Mouse (Mus musculus) lung, postnatal 36 days (tissue): ENCODE data around the gene A2ml1.
A peak's percentile ranks its signal among the peaks of the same experiment; 100 is the strongest.

Experiments used
- DNase-seq: peaks from one replicate; pipeline ENCODE4 v3.0.0; 2022; ENCODE audit warnings: mixed read lengths

The A2ml1 gene

GRCm38 (mm10) chr6:128549463-128550452 is 31.6 kb downstream of the A2ml1 start:
- DNase-seq = no peak

- DNase-seq = no peak
Observed at GRCm38 (mm10) chr6:128548532-128548931, 32.9 kb downstream of the A2ml1 start.

GRCm38 (mm10) chr6:128545402-128545801 is 36.0 kb downstream of the A2ml1 start:
- DNase-seq = no peak

GRCm38 (mm10) chr6:128543226-128543625 is 38.2 kb downstream of the A2ml1 start:
- peak; percentile 72 for DNase-seq

- DNase-seq = no peak
Observed at GRCm38 (mm10) chr6:128535250-128535649, 46.2 kb downstream of the A2ml1 start.

- peak; percentile 53 for DNase-seq
Observed at GRCm38 (mm10) chr6:128533296-128533695, 48.1 kb downstream of the A2ml1 start.

- DNase-seq = peak; percentile 81
Observed at GRCm38 (mm10) chr6:128532701-128533100, 48.7 kb downstream of the A2ml1 start.

GRCm38 (mm10) chr6:128528491-128528890 is 52.9 kb downstream of the A2ml1 start:
- no peak for DNase-seq

- DNase-seq = peak; percentile 43
Observed at GRCm38 (mm10) chr6:128527110-128527509, 54.3 kb downstream of the A2ml1 start.

GRCm38 (mm10) chr6:128526601-128527000 is 54.8 kb downstream of the A2ml1 start, which contains the start of gene Pzp:
Gene Pzp (minus strand): TSS chr6:128526720.
- DNase-seq = no peak

- no peak for DNase-seq
Observed at GRCm38 (mm10) chr6:128525801-128526200, 55.6 kb downstream of the A2ml1 start.

- no peak for DNase-seq
Observed at GRCm38 (mm10) chr6:128523360-128523759, 58.0 kb downstream of the A2ml1 start.

GRCm38 (mm10) chr6:128519159-128519558 is 62.2 kb downstream of the A2ml1 start:
- peak; percentile 26 for DNase-seq

GRCm38 (mm10) chr6:128505676-128506236 is 75.7 kb downstream of the A2ml1 start:
- DNase-seq = no peak

GRCm38 (mm10) chr6:128504743-128505142 is 76.7 kb downstream of the A2ml1 start:
- DNase-seq = no peak

- no peak for DNase-seq
Observed at GRCm38 (mm10) chr6:128495346-128495745, 86.1 kb downstream of the A2ml1 start.

- peak; percentile 60 for DNase-seq
Observed at GRCm38 (mm10) chr6:128494646-128495331, 86.6 kb downstream of the A2ml1 start.

GRCm38 (mm10) chr6:128491916-128492315 is 89.5 kb downstream of the A2ml1 start:
- no peak for DNase-seq

- no peak for DNase-seq
Observed at GRCm38 (mm10) chr6:128490141-128490540, 91.3 kb downstream of the A2ml1 start.
